Mouse (Mus musculus): ENCODE data around the gene Pitx1.

Gene Pitx1

GRCm38 (mm10) chr13:55830833-55831721 lies 4.9 kb downstream of the Pitx1 start:
- DNase-seq (ENCODE audit: low read depth, low spot score): no peak

GRCm38 (mm10) chr13:55830081-55830832 lies 5.7 kb downstream of the Pitx1 start:
- DNase-seq (ENCODE audit: low read depth, low spot score): no peak

DNA sequence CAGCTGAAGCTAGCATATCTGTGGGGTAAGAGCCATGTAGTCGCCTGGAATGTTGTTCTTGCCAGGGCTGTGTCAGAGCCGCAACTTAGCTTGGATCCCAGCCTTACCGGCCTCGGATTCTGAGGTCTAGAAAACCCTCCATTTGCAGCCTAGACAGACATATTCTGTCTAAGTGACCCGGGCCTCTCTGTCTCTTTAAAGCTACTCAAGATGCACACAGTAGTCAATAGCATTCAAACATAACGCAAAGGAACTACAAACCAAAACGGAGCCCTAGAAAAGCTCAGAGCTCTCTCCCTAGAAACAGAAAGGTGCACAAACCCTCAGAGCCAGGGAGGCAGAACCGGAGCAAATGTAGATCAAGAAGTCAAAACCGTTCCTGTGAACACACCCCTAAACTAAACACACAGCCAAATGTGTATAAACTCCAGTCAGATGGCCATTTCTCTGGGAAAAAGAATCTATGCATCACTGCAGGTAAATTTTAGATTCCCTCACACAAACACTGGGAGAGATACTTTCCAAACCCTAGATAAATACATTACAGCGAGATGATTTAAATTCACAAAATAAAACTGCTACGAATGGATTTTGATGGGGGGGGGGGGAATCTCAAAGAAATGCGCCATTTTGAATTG lies 6.9 kb downstream of the Pitx1 start:
- DNase-seq (ENCODE audit: low read depth, low spot score): no peak

- DNase-seq (ENCODE audit: low read depth, low spot score): no peak
Measured at GRCm38 (mm10) chr13:55828141-55829017, 7.6 kb downstream of the Pitx1 start.

- no peak for DNase-seq (ENCODE audit: low read depth, low spot score)
Measured at GRCm38 (mm10) chr13:55827679-55828140, 8.3 kb downstream of the Pitx1 start.

- DNase-seq (ENCODE audit: low read depth, low spot score): no peak
Measured at GRCm38 (mm10) chr13:55826796-55827678, 9.0 kb downstream of the Pitx1 start.

DNA sequence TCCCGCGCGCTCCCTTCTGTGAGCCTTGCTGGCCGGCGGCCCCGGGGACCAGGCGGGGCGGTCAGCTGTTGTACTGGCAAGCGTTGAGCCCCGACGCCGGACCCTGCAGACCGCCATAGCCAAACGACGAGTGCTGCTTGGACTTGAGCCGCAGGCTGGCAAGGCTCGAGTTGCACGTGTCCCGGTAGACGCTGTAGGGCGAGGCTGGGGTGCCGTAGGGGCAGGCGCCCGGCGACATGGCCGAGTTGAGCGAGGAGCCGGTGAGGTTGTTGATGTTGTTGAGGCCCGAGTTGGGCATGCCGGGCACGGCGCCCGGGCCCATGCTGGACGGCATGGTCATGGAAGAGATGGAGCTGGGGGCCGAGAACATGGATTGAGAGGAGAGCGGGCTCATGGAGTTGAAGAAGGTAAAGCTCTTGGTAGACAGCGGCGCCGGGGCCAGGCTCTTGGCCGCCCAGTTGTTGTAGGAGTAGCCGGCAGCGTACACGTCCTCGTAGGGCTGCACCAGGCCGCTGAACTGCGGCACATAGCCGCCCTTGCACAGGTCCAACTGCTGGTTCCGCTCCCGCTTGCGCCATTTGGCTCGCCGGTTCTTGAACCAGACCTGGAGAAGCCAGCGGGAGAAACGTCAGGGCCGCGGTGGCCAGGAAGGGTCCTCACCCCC lies 9.9 kb downstream of the Pitx1 start:
- DNase-seq (ENCODE audit: low read depth, low spot score): no peak

GRCm38 (mm10) chr13:55825245-55825681 lies 10.7 kb downstream of the Pitx1 start:
- DNase-seq (ENCODE audit: low read depth, low spot score): no peak

DNA sequence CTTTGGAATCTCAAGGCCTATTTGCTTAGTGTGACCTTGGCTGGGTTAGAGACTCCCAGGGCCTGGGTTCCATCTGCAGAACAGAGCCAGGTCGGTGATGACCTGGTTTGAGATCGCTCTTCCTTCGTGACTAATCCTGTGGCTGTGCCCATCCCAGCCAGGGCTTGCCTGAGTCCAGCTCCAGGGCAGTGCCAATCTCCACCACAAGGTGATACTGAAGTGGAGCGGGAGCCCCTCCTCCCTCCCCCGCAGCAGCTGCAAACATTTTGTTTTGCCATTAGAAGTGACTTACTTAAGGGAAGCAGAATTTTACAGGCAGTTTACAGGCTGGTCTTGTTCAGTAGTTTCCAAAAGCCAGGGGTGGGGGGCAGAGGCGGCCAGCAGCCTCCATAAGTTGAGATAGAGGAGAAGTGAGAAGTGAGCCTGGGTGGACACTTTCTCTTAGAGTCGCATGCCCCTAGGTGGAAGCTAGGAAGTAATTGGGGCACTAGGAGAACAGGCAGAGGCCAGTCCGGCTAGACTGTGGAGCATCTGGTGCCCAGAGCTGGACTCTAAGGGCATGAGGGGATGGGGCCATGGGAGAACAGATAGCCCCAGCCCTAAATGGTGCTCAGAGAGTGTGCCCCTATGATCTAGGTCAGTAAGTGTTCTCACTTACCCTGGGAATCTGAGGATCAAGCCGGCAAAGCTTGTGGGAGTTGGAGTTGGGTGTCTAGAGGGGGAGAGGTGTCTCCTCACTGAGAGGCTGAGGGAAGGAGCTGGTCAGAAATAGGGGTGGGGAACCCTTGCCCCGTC lies 11.6 kb downstream of the Pitx1 start:
- DNase-seq (ENCODE audit: low read depth, low spot score): peak; percentile 15

GRCm38 (mm10) chr13:55822499-55822898 lies 13.5 kb downstream of the Pitx1 start:
- no peak for DNase-seq (ENCODE audit: low read depth, low spot score)

DNA sequence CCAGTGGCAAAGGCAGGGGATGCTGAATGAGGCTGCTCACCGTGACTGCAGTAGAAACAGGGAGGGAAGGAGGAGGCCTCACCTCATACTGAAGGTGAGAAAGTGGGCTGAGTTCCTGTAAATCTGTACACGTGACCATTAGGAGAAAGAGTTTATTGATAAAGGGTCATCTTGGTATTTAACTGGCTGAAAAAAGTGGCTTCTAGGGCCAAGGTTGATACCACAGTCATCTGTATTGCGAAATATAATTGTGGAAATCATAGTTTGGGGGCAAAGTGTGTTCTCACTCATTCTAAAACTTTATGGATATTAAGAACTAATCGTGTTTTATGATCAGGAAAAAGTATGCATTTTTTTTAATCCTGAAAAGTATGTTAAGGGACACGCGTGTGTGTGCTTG lies 21.2 kb downstream of the Pitx1 start:
- no peak for DNase-seq (ENCODE audit: low read depth, low spot score)

DNA sequence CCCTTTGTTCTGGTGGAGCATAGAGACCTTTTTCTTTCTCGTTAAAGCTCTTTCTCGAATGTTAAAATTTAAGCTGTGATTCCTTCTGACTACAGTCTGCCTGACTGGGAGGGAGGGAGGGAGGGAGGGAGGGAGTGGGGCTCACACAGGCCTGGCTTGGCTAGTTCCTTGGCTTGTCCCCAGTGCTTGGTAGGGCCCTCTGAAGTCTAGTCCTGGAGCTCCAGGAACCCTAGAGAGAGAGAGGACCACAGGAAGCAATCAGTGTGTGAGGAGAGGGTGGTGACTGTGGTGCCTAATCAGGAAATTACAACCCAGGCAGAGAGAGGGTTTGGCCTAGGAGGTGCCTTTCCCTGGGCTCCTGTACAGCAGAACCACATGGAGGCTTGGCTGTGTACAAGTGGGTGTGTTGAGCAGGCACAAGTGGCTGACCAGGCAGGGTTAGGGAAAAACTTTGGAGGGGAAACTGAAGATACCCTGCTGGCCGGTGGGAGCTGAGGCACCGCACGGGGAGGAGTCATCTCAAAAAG lies 22.4 kb downstream of the Pitx1 start:
- no peak for DNase-seq (ENCODE audit: low read depth, low spot score)

GRCm38 (mm10) chr13:55810947-55811346 lies 25.0 kb downstream of the Pitx1 start:
- no peak for DNase-seq (ENCODE audit: low read depth, low spot score)

DNA sequence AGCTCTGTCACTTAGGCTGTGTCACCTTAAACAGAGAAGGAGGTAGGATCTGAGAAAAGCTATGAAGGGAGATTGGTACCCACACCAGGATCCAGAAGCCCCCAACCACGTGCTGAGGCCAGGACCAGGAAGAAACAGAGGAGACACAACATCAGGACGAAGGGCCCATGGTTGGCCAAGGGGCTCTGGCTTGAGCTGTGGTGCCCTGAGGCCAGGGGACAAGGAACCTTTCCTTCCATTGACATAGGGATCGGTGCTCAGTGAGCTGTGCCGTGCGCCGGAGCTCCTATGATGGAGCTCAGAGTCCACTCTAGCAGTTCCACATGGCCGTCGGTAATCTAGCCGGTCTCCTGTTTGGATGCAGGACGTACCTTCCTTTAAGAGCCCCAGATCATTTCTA lies 26.3 kb downstream of the Pitx1 start:
- DNase-seq (ENCODE audit: low read depth, low spot score): no peak

GRCm38 (mm10) chr13:55809041-55809623 lies 26.9 kb downstream of the Pitx1 start:
- peak; percentile 5 for DNase-seq (ENCODE audit: low read depth, low spot score)

GRCm38 (mm10) chr13:55803973-55804372 lies 32.0 kb downstream of the Pitx1 start:
- DNase-seq (ENCODE audit: low read depth, low spot score): no peak

DNA sequence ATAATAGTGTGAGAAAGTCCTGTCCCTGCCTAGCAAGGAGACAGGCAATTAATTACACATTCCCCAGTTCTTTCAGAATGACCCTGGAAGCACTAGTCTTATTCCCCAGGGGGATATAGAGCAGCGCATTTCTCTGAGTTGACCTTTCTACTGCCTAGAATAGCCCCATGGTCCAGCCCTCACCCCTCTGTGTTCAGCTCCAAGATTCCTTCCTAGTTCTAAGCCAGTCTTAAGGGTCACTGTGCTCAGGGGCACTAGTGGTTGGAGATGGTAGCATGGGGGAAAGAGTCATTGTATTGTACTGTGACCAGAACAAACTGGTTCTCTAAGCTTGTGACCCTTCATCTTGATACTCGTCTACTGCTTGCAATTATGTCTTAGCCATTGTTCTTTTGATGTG lies 34.7 kb downstream of the Pitx1 start:
- DNase-seq (ENCODE audit: low read depth, low spot score): no peak

- DNase-seq (ENCODE audit: low read depth, low spot score): no peak
Measured at GRCm38 (mm10) chr13:55786120-55786519, 49.9 kb downstream of the Pitx1 start.
